Mouse (Mus musculus): ENCODE results near the gene Sycp2. TPM values are rescaled to one million over a fixed set of nuclear protein-coding genes. Genes with fewer than 3 reads are reported as not detected.

The Sycp2 gene
- polyA plus RNA-seq (2012; ENCODE audit: insufficient read depth, insufficient read length, missing spikeins): 0.50 and 0.79 TPM in 2 replicates

DNA sequence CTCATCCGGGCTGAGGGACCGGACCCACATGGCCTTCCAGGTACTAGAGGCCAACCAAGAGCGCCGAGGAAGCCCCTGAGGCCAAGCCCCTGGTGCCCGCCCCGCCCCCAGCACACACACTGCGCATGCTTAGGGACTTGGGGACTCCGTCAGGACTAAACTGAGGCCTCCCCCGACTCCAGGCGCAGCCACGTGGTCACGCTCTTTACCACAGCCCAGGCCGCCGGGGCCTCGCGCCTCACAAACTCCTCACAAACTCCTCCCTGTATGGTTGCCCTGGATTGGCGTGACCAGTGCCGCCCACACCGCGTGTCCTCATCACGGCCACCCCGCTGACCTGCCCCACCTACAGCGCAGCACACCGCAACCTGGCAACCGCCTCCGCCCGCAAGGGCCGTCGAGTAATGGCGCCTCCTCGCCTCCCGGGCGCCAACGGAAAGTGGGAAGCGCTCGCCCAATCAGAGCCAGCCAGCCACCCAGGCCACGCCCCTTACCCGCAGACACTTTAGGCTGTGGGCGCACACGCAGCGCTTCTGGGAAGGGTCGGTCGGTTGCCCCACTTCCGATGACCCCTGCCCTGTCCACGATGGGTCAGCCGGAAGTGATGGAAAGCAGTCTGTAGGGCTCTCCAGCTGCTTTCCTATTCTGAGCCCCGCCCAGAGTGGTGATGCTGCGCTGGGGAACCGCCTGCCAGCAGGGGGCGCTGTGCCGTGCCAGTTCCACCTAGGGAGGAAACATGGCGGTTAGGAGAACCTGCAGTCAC, at the start of gene Sycp2:
Sycp2 (minus strand) TSS at position 633 of the 763 bp plus-strand sequence.
- Histone ChIP-seq H3K27ac (replicated peaks; ENCODE audit: low read depth, low read length) (peak within 1 kb of the TSS; percentile 64), H3K4me1 (ENCODE audit: control insufficient read depth, insufficient read depth, insufficient read length, low read length) (peaks cover 7% of the 10 kb centered on the region; the same call in 1 of the 2 replicates), H3K4me3 (ENCODE audit: insufficient read depth, low read depth, low read length) (no peak within 1 kb of the TSS)

DNA sequence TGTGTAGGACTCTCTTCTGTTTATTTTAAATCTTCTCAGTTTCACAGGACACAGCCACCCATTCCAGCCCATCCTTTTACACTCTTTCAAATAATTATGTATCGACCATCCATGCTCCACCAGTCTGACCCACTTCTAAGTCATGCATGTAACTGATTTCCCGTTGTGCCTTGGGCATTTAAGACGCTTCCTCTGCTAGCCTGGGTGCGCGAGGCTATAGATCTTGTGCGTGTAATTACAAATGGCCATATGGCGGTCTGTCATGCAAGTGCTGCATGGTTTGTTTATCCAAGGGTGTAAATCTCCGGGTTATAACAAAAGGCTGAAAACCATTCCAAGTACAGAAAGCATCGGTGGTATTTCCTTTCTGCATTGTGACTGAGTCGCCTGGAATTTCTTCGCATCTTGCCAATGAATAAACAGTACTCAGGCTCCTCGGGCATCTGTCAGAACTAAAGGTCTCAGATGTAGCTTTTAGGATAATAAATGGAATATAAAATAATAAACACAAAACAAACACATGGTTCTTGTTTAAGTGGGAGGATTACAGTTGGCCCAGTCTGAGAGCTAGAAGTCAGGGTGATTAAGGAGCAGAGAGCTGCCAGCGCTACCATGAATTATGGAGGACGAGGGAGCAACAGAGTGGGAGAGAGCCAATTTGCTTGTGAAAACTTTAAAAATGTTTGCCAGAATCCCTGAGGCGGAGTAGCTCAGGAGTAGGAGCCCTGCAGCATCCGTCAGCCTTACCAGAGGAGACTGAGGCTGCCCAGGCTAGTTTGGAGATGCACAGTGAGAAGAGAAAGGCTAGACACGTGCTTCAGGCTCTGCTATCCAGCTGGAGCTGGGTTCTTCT, 47.4 kb upstream of the Sycp2 start:
- peaks cover 6% of the 10 kb centered on the region; the same call in 1 of the 2 replicates for H3K4me1 ChIP-seq (ENCODE audit: control insufficient read depth, insufficient read depth, insufficient read length, low read length)
- H3K4me3 ChIP-seq (ENCODE audit: insufficient read depth, low read depth, low read length): no peak overlapping the region
- no peak overlapping the region; the same call in 1 of the 2 replicates for H3K27ac ChIP-seq (replicated peaks; ENCODE audit: low read depth, low read length)

DNA sequence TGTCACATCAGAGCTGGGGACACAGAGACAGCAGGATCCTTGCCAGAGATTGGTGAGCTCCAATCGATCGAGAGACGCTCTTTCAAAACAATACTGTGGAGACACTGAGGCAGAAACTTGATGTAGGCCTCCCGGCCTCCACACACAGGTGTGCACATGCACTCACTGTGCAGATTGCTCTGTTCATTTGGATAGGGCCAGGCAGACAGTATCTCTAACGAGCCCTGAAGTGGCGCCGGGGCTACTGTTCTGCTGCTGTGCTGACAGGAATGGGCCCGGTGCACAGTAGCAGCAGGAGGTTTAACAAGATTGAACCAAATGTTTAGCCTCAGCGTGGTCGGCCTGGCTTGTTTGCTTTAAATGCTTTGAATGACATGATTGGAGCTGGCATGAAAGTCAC, 43.5 kb upstream of the Sycp2 start:
- Histone ChIP-seq H3K4me3 (ENCODE audit: insufficient read depth, low read depth, low read length) (no peak overlapping the region), H3K4me1 (ENCODE audit: control insufficient read depth, insufficient read depth, insufficient read length, low read length) (peaks cover 6% of the 10 kb centered on the region; the same call in 1 of the 2 replicates)

DNA sequence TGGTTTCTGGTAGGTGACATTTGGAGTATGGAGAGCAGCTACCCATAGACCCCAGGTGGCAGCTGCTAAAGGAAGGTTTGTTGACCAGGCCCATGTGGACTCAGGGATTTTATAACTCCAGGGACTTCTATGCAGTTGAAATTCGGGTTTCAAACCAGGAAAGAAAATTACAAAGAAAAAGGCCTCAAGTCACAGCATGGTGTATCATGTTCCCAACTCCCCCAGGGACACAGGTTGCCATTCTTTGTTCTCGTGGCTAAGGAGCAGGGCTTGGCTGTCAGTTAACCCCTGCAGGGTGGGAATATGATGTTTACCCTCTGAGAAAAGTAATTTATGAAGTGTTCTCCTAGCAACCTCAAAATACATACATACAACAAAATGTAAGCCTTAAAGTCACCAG, 42.8 kb upstream of the Sycp2 start:
- no peak overlapping the region for H3K4me3 ChIP-seq (ENCODE audit: insufficient read depth, low read depth, low read length)
- H3K4me1 ChIP-seq (ENCODE audit: control insufficient read depth, insufficient read depth, insufficient read length, low read length): 0 out of 2 replicates have a peak, but pooled peaks cover 3% of the 10 kb centered on the region
- no peak overlapping the region for H3K27ac ChIP-seq (replicated peaks; ENCODE audit: low read depth, low read length)

More for the DNA sequence above, 43.5 kb upstream of the Sycp2 start:
- no peak overlapping the region for H3K27ac ChIP-seq (replicated peaks; ENCODE audit: low read depth, low read length)

DNA sequence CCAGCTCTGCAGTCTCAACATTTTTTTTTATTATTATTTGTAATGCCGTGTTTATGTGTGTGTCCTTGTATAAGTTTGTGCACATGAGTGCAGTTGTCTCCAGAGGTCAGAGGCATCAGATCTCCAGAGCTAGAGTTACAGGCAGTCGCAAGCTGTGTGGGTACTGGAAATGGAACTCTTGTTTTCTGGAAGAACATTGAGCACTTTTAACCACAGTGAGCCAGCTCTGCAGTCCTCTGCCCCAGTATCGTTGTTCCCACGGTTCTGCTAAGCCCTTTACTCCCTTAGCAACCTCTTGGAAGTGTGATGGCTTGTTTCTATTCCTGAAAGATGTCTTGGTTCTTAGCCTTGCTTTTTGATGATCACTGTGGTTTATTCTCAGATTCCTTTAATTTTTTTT, 41.9 kb upstream of the Sycp2 start:
- Histone ChIP-seq H3K27ac (replicated peaks; ENCODE audit: low read depth, low read length) (peak overlapping the region; percentile 30), H3K4me1 (ENCODE audit: control insufficient read depth, insufficient read depth, insufficient read length, low read length) (no peaks in the 10 kb centered on the region), H3K4me3 (ENCODE audit: insufficient read depth, low read depth, low read length) (no peak overlapping the region)

DNA sequence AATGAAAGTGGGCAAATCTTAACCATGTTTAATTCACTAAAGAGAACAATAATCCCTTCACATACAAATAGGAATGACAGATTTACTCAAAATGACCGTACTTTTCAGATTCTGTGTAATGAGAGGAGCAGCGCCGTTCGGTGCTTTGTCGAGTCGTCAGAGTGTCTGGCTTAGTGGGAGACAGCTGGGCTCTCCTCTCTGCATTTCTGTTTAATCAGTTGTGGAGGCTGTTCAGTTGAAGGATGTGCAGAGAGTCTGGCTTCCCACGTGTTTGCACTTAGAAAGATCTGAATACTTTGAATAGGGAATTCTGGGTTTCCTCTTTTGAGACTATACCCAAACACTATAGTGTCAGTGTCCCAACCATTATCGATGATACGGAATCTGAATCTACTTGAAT, 29.8 kb upstream of the Sycp2 start:
- Histone ChIP-seq H3K4me3 (ENCODE audit: insufficient read depth, low read depth, low read length) (no peak overlapping the region), H3K27ac (replicated peaks; ENCODE audit: low read depth, low read length) (no peak overlapping the region), H3K4me1 (ENCODE audit: control insufficient read depth, insufficient read depth, insufficient read length, low read length) (no peaks in the 10 kb centered on the region)

DNA sequence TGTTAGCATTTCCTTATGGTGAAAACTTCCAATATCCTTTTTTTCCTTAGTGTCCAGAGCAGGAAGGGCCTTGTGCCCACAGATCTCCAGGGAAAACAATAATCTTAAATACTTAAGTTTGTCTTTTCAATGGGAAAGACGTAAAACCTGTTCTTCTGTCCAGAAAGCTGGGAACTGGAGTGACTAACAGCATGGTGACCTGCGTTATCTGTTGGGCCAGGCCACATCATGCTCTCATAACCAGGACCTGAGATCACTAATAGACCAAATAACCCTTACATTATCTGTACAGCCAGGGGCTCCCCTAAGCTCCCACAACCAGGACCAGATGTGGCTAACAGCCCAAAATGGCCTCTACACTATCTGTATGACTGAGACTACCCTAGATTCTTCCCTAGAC, 26.4 kb upstream of the Sycp2 start:
- Histone ChIP-seq H3K27ac (replicated peaks; ENCODE audit: low read depth, low read length) (no peak overlapping the region), H3K4me3 (ENCODE audit: insufficient read depth, low read depth, low read length) (no peak overlapping the region), H3K4me1 (ENCODE audit: control insufficient read depth, insufficient read depth, insufficient read length, low read length) (no peaks in the 10 kb centered on the region)

DNA sequence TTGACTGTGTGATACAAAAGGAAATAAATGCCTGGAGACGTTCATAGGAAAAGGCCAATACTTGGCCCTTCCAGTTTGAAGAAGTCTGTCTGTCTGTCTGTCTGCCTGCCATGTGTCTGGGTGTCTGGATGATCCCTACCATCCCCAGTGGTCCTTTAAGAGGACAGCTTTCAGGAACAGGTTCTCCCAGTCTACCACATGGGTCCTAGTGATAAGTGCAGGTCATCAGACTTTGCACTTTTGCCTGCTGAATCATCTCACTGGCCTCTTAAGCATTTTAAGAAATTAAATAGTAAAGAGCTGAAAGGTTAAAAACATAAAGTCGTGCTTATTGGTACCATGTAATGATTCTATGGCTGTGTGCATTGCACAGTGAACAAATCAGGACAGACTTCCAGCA, 26.0 kb upstream of the Sycp2 start:
- no peak overlapping the region for H3K27ac ChIP-seq (replicated peaks; ENCODE audit: low read depth, low read length)
- H3K4me3 ChIP-seq (ENCODE audit: insufficient read depth, low read depth, low read length): no peak overlapping the region
- no peaks in the 10 kb centered on the region for H3K4me1 ChIP-seq (ENCODE audit: control insufficient read depth, insufficient read depth, insufficient read length, low read length)

DNA sequence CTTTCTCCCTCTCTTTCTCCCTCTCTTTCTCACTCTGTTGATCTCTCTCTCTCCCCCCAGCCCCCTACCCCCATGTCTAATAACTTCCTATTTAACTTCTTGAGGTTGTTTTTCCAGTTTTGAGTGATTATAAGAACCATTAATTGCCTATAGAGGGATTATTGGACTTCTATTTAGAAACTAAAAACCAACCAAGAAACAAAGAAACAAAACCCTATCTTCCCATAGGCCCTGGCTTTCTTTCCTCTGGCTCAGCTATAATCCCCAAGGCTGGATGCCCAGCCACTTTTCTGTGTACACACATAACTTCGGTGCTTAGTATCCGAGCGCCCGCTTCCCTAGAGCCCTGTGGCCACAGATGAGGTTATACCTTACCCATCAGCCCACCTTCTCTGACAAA, 22.7 kb upstream of the Sycp2 start, which contains the start of gene Cdh26:
Cdh26 (plus strand) TSS at position 301 of the 400 bp plus-strand sequence.
- no peak within 1 kb of the TSS for H3K4me3 ChIP-seq (ENCODE audit: insufficient read depth, low read depth, low read length)

DNA sequence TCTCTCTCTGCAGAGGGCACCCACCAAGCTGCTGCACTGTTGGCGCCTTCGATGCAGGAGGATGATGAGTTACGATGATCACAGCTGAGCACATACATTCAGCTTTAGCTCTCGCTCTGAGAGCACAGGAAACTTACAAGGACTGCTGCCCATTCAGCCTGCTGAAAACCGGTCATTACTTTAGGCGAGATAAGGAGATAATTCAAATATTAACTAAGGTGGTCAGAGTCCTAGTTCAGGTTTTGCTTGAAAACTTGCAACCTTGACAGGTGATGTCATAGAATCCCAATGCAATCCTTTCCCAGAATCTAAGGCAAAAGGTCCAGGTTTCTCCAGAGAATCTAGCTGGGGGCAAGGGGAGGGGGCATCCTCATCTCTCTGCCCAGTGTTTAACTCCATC, 21.9 kb upstream of the Sycp2 start:
- H3K4me3 ChIP-seq (ENCODE audit: insufficient read depth, low read depth, low read length): no peak overlapping the region
- no peak overlapping the region for H3K27ac ChIP-seq (replicated peaks; ENCODE audit: low read depth, low read length)
- no peaks in the 10 kb centered on the region for H3K4me1 ChIP-seq (ENCODE audit: control insufficient read depth, insufficient read depth, insufficient read length, low read length)

More for the DNA sequence above, 22.7 kb upstream of the Sycp2 start, which contains the start of gene Cdh26:
- Histone ChIP-seq H3K4me1 (ENCODE audit: control insufficient read depth, insufficient read depth, insufficient read length, low read length) (no peaks in the 10 kb centered on the region), H3K27ac (replicated peaks; ENCODE audit: low read depth, low read length) (no peak within 1 kb of the TSS)

DNA sequence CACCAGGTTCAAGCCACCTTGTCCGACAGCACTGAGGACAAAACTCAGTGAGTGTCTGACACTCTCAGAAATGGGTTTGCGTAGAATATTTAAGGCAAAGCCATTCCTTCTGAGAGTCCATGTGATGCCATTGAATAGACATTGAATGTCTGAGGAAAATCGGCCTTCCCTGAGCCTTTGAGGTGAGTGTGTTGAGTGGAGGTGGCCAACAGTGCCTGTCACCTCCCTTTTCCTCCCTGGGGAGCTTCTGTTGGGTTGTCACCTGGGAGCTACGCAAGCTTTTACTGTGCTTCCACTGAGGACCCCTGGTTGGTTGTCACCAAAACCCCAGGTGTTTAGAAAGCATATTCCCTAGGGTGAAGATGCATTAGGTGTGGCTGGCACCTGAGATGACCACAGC, 21.2 kb upstream of the Sycp2 start:
- Histone ChIP-seq H3K4me3 (ENCODE audit: insufficient read depth, low read depth, low read length) (no peak overlapping the region), H3K27ac (replicated peaks; ENCODE audit: low read depth, low read length) (no peak overlapping the region), H3K4me1 (ENCODE audit: control insufficient read depth, insufficient read depth, insufficient read length, low read length) (no peaks in the 10 kb centered on the region)

DNA sequence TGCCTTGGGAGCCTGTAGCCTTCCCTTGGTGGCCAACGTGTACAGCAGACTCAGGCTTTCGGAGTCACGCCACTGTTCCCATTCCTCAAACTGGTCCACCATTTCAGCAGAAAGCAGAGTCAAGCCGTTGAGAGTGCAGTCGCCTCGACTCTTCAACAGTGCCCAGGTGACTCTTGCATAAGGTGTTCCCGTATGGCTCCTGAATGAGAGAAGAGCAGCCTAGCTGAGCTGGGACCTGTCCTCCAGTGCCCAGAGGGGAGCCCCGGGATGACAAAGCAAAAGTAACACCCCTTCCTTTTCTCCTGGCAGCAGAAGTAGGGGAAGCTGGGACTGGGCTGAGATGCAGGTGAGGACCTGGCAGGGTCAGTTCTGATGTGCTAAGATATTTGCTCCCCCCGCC, 20.7 kb upstream of the Sycp2 start:
- H3K27ac ChIP-seq (replicated peaks; ENCODE audit: low read depth, low read length): no peak overlapping the region
- H3K4me3 ChIP-seq (ENCODE audit: insufficient read depth, low read depth, low read length): no peak overlapping the region
- no peaks in the 10 kb centered on the region for H3K4me1 ChIP-seq (ENCODE audit: control insufficient read depth, insufficient read depth, insufficient read length, low read length)

DNA sequence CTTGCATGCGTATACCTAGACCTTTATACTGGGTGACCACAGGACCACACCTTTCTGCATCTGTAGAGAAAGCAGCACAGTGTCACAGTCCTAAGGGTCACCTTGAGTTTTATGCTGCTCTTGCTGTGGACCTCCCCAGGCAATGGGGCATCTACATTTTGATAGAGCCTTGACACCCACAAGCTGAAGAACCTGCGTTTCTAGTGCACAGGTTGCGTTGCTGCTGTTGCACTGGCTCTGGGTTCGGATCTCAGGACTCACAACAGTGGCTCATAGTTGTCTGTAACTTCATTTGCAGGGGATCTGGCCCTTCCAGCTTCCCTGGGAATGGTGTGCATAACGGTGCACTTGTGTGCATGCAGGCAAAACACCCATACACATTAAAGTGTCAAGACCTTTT, 19.7 kb upstream of the Sycp2 start:
- H3K4me3 ChIP-seq (ENCODE audit: insufficient read depth, low read depth, low read length): no peak overlapping the region
- no peak overlapping the region for H3K27ac ChIP-seq (replicated peaks; ENCODE audit: low read depth, low read length)
- H3K4me1 ChIP-seq (ENCODE audit: control insufficient read depth, insufficient read depth, insufficient read length, low read length): no peaks in the 10 kb centered on the region

DNA sequence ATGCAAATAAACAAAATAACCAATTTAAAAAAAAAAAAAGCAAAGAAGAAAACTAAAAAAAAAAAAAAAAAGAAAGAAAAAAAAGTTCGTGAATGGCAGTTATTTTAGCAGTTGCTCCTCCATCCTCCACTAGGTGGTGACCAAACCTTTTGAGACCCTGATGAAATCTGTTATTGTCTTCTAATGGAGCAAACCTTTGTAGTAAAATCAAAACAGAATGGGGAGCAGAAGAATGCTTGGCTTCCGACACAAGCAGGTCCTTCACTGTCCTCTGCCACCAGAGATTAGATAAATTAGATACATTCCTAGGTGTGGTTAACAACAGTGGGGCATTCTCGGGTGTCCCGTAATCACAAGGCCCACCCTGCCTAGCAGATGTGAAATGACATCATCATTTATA, 18.7 kb upstream of the Sycp2 start:
- Histone ChIP-seq H3K27ac (replicated peaks; ENCODE audit: low read depth, low read length) (no peak overlapping the region), H3K4me1 (ENCODE audit: control insufficient read depth, insufficient read depth, insufficient read length, low read length) (no peaks in the 10 kb centered on the region), H3K4me3 (ENCODE audit: insufficient read depth, low read depth, low read length) (no peak overlapping the region)

DNA sequence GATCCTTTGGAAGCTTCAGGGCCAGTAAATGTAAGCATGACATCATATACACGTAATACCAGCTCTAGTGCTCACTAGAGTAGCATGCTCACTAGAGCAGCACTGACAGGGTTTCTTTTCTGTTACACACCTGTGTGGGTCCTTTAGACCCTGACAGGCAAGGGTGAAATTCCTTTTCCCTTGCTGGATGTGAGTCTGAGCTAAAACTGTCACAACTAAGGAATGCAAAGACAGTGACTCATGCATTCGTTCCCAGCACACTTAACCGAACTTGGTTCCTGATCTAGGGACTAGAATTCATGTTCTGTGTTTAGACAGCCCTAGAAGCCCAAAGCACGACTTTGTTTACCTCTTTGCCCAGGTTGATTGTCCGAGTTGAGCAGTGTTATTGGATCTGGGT, 15.7 kb upstream of the Sycp2 start:
- Histone ChIP-seq H3K4me1 (ENCODE audit: control insufficient read depth, insufficient read depth, insufficient read length, low read length) (no peaks in the 10 kb centered on the region), H3K27ac (replicated peaks; ENCODE audit: low read depth, low read length) (no peak overlapping the region), H3K4me3 (ENCODE audit: insufficient read depth, low read depth, low read length) (no peak overlapping the region)

All from brown adipose tissue, adult 24 weeks (tissue).